Mouse (Mus musculus) heart, postnatal 0 days (tissue): ENCODE measurements at regions not wholly inside any gene's neighbourhood (a gene's known extent, or its start where the extent isn't known, plus 50 kb on each side); places are given as distances from the start of the nearest gene placed in this dataset.

Experiments
- CTCF ChIP-seq: IDR thresholded peaks from 2 replicates; pipeline ENCODE4 v1.5.1; 2016; ENCODE audit warnings: antibody characterized with exemption, control low read depth, low read depth
- EP300 ChIP-seq: IDR thresholded peaks from 2 replicates; pipeline ENCODE4 v1.6.1; 2016; ENCODE audit warnings: antibody characterized with exemption, low read depth

GRCm38 (mm10) chr13:98425026-98425425 is 66.8 kb downstream of the Gm10320 start:
- TF ChIP-seq EP300 (no peak), CTCF (no peak)
